Mouse (Mus musculus) neutrophil, adult 5-6 weeks (primary cell): ENCODE results near the gene Kcnip4. TPM values are rescaled to one million over a fixed set of nuclear protein-coding genes. Genes with fewer than 3 reads are reported as not detected.

Experiments used
- ATAC-seq: fragments of 151-379, 151-347 bp; 2 replicates; pipeline ENCODE4 v1.8.0; 2017; ENCODE audit warnings: mild to moderate bottlenecking, moderate TSS enrichment; ENCODE audit not compliant: insufficient number of reproducible peaks, poor library complexity, low FRiP score, severe bottlenecking; ENCODE audit errors: extremely low read depth
- total RNA-seq: library from RNA; stranded (forward); fragments of 200-1000 nt; gene quantifications from 2 replicates; pipeline ENCODE4 v1.2.3, GENCODE M21; 2017

Gene Kcnip4
- total RNA-seq, 1 experiment from 2014 or later, result not detected

DNA sequence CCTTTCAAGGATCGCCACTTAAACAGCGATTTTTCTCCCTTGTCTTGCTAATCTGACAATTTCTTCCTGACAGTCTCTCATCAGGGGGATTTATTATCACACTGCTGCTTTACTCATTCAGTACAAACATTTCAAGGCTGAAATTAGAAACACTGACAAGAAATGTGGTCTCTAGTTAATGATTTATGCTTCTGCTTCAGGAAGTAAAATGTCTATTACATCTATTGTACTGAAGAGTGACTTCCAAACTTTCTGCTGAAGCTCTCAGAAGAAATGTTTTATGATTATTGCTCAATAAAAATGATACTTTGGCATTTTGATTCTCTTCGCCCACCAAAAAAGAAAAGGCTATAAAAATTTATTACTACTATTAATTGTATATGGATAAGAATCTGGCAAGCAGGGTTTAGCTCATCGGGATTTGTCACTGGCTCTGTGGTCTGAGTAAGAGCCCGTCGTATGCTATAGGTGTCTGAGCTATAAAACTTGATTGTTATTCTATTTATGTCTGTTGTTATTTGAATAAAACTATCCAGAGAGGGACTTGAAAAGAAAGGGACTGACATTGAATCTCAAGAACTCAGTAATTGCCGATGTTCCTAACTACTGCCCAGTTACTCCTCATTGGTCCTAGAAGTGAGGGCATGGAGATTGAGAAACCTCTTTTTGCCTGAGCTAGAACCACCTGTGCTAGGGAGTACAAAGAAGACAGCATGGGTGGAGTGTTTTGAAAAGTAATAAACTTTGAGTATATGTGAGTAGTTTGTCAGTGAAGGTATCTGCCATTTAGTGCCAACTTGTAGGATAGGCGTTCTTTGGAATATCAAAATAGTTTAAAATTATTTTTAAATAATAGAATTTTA lies 844.7 kb downstream of the Kcnip4 start:
- ATAC-seq, result no peak

DNA sequence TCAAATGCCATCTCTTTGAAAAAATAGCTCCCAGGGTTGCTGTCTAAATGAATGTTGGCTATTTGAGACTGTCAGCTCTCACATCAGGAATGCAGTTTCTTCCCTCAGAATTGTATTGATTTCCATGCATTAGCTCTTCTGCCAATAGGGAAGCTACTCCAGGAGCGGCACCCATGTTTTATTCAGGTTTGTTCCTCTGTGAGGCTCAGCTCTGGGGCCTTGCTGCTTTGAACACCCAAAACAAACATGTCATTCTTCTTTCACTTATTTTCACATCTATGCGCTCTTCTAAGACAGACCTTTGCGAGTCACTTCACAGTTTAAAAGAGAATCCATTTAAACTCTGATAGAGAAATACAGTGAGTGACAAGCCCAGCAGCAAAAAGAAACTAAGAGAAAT lies 862.2 kb downstream of the Kcnip4 start:
- ATAC-seq, result no peak

DNA sequence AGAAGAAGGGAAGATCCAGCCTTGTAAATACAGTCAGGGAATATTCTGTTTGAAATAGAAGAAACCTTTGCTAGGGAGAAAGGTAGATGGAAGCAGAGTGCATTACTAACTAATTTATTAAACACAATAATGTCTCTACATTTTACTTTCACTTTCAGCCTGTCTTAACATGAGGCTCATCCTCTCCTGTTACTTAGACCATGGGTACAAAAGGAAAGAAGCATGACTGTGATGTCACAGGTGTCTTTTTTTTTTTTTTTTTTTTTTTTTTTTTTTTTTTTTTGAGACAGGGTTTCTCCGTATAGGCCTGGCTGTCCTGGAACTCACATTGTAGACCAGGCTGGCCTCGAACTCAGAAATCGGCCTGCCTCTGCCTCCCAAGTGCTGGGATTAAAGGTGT lies 864.7 kb downstream of the Kcnip4 start:
- no peak for ATAC-seq

DNA sequence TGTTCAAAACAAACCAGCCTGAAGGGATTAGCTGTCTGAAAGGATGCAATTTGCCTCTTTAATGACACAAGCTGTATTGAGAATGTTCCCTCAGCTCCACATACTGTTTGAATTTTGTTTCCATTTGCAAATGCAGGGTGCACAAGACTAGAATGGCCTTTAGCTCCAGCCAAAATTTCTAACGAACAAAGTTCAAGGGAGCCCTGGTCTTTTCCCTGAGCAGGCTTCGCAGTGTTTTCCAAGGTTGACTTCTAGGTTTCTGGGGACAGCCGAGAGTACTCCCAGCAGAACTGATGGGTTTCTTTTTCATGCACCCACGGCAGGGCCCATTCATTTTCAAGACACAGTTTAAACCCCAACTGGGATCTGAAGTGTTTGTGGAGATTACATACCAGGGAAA lies 874.2 kb downstream of the Kcnip4 start:
- ATAC-seq, result no peak

DNA sequence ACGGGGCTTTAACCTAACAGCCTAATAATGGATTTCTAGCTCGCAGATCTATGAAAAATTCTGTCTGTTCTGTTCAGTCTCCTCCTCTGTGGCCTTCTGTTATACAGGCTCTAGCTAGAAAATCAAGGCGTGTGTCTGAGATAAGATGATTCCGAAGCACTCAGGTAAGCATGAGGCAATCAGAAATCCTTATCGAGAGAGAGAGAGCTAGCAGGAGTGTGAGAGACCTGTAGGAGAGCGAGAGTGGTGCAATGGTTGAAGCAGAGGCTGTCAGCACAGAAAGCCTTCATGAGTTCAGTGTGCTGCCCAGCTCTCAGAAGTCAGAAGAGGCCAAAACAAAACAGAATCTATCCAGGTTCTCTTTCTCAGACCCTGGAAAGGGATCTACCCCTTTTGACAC lies 888.0 kb downstream of the Kcnip4 start:
- ATAC-seq, result no peak

DNA sequence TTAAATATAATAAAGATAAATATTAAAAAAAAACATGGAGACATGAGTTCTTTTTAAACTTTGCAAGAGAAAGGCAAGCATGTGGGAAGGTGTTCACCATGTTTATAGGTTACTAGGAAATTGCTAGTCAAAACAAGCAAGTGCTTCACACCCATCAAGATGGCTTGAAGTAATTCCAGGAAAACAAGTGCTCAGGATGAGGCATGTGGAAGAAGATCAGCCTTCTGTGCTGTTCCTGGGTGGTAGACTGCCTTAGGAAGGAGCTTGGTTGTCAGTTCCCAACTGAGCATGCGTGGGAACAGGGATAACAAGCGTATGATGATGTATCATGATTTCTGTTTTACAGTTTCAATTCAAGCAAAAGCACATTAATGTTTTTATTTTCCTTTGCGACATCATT lies 891.1 kb downstream of the Kcnip4 start:
- ATAC-seq, result no peak

DNA sequence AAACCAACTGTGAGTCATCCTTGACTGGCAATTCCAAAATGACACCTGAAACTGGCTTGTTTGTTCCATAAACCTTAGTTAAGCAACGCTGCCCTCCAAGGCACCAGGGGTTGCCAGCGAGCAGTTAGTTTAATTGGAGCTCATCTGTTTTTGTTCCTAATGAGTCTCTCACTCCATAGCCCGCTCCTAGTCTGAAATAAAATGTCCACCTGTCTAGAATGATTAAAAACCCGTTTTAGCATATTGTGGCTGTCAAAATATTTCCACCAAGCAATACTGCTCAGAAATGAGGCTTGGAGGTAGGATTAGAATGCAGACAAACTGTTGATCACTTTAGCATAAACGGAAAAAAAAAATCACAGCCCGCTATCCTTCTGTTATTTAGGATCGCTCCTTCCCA lies 901.3 kb downstream of the Kcnip4 start:
- ATAC-seq, result no peak

DNA sequence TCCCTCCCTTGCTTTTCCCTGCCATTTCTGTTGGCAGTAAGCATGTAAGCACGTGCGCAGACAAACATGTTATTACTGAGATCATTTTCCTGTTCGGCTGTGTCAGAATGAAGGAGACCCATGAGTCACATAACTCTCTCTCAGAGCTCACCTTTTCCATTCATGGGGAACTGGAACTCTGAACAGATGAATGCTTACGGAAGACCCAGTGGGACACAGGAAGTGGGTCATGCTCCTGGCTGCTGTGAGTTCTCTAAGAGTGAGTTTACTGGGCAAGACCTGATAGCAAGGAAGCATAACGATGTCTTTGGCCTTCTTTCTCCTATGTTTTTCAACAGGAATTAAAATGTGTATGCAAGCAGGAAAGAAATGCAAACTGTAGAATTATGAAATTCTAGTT lies 917.8 kb downstream of the Kcnip4 start:
- no peak for ATAC-seq

DNA sequence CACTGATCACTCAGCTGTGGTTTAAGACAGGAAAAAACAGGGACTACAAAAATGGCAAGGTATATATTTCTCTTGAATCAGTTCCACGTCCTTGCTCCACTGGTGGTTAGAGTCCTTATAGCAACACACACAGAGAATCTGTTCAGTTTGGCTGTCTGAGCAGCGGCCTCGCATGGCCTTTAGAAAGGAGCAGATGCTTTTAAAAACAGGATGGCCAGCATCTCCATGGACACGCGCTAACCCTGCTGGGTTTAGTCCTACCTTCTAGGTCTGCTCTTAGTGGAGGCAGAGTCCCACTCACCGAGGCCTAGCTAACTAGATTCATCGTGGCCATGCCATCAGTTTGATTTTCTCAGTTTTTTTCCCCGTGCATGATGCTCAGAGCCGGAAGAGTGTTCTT lies 918.4 kb downstream of the Kcnip4 start:
- ATAC-seq, result no peak

DNA sequence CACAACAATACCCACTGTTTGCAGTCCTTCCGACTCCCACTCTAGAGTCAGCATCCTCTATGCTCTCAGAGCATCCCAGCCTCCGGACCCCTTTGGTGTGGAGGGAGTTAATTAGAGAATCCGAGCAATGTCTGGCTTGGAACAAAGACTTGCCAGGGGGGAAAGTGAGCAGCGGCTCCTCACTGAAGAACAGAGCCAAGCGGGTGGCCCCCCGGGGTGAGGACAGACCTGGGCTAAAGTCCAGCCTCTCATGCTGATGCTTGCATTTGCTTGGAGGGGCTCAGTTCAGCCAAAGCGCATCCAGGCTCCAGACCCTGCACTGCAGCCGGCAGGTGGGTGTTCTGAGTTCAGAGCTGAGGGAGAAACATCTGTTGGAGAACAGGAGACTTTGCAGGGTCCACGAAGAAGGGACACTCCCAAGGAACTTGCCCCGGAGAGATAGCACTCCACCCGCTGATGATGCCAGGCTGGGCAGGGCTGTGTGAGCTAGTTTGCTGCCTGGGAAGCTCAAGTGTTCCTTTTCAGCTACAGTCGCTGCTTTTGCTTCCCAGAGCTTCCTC lies 925.1 kb downstream of the Kcnip4 start:
- ATAC-seq, result no peak

DNA sequence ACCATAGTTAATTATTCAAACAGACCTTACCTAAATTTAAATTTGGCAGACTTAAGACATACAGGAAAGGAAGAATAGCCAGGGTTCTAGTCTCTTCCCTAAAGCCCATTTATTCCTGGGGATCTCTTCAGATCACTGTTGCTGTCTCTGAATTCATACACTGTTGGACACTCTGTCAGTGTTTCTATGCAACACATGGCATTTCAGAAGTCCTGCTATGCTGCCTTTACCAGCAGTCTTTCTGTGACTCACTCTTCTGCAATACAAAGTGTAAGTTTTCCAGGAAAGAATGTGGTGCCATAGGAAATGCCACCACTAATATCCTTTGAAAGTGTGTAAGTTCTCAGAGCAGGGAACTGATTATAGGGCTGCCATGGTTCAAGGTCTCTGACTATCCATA lies 936.7 kb downstream of the Kcnip4 start:
- ATAC-seq, result no peak

DNA sequence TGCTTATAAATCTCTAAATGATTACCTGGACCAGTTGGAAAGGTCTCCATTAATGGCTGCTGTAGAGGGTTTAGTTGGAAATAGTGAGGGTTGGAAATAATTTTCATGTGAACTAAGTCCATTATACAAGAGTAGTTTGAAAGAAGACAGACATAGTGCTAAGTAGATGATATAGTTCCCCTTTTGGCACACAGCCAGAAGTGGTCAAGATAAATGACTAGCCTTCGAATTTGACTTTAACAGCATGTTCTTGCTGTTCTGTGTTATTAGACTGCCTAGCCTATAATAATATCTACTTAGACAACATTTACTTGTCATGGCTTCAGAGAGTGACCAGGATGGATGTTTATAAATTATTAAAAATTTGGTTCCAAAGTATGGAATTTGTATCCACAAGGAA lies 941.3 kb downstream of the Kcnip4 start:
- ATAC-seq, result no peak

DNA sequence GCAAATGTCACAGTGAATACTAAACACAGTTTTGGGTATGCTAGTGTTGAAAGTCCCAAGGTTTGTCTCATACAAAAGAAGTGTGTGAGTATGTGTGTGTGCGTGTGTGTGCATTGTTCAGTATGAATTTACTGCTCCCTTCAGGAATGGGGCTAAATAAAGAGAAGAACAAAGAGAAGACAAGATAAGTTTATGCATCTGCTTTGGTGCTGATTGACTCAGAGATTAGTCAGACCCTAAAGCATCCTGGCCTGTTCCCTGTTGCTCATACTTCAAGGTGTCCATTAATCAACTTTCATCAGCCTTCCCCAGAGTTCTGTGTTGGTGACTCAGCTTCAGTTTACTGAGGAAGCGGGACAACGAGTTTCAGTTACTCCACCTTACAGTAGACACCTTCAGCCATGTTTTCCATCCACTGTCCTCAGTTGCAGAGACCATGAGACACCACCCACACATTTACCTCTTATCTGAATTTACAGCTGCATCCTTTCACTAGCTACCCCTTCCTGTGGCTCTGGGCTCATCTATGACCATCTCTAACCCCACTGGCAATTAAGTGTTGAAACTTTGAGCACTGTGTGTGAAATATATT lies 960.6 kb downstream of the Kcnip4 start:
- ATAC-seq, result no peak

DNA sequence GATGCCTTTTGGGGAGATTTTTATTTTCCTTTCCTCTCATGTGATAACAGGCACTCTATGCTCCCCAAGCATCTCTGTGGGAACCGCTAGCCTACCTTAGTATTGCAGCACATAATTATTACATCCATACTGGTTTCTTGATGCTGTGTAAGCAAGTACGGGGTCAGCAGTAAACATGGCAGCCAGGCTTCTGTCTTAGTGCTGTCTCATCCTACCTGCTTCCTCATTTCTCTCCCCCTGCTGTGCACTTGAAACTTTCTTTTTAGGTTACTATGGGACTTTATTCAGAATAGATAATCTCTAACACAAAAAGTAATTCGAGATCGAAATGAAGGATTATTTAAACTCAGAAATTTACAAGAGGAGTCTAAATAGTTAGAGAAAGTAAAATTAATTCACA lies 973.0 kb downstream of the Kcnip4 start:
- no peak for ATAC-seq

DNA sequence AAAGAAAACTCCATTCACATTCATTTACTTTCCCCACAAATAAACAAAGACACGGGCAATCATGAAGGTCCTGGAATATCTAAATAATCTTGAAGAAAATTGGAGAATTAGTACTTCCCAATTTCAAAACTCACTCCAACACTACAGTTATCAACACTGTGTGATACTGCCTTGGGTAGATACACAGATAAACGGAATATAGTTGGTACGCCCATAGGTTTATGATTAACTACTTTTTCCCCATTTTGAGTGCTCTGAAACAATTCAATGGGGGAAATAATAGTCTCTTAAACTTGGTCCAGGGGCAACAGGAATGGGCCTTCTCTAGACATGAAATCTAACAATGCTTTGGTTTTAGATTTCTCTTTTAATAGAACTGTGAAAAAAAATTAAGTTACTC lies 978.9 kb downstream of the Kcnip4 start:
- ATAC-seq, result no peak

DNA sequence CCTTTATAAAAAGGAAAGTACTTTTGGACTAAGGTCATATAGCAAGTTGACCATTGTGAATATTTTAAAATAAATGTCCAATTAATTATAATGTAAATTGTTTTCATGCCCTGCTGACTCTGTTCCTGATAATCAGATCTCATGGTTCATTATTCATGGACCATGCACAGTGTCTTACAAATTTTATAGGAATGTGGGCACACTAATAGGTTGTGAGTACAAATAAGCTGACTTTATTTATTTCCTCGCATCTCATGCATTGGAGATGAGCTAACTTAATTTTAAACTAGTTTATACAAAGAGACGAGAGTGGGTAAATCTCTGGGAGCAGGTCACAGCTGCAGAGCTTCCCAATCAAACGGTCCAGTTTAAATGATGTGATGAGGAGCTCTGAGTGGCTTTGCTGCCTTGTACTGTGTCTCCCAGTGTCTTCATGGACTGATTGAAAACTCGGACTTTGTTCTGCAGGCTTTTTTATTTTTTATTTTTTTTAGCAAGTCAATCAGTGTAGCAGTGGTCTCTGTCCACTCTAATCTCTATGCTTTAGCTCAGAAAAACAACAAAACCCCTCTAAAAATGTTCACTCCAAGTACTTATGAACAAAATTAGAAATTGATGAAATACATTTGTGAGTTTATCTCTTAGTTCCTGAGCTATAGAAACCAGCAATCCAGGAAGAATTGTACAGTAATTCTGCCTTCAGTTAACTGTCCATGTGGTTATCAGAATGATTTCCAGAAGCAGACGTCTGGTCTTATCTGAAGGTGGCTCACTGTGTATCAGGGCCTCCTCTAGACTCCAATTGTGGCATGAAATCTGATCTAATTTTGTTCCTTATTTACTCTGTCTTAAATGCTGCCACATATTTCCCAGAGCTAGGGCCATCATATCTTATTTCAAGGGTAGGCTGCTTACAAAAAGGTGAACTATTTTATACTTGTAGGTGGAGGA lies 979.6 kb downstream of the Kcnip4 start:
- no peak for ATAC-seq

DNA sequence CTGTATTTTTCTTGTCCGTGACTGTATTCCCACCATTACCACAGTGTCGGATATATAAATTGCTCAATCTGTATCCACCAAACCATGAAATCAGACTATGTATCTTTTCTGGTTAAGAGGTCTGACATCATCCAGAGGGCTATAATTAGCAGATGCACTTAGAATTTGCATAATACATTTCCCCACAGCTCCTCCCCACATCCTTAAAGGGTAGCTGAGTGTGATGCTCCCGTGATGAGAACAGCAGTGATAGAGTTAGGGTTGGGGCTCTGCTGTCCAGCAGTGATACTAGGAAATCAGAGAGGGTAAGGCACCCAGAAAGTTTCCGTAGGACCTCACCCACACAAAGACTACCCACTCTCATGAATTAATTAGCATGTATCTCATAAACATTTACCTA lies 1006.7 kb downstream of the Kcnip4 start:
- no peak for ATAC-seq

DNA sequence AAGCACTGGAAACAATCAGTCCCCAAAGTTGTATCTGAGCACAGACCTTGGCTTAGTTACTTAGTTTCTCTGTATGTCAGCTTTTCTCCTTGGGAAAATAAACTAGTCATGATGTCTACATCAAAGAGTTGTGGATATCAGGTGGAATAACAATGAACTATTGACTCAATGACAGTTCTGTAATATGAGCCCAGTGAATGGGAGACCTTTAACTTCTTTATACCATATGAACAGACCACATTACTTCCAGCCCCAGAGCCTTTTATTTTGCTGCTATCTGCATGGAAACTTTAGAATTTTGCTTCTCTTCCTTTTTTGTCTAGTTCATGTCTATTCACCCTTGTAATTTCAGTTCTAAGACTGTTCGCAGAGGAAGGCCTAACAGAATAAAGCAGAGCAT lies 1011.4 kb downstream of the Kcnip4 start:
- no peak for ATAC-seq

DNA sequence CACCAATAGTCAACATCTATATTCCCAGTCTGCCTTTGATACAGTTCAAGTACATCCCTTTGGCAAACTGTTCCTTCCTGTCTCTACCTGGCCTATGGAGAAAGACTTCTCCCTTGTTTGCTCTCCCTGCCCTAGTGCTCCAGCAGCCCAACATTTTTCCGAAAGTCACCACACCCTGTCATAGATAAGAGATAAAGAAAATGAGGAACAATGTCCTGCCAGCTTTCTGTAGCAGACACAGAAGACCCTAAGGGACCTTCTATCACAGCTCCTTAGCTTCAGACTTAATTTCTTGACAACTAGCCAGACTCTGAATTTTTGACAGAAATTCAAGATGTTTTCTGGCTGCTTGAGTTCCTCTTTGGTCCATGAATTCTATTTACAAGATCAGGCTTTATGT lies 1013.4 kb downstream of the Kcnip4 start:
- ATAC-seq, result no peak
